Mouse (Mus musculus): ENCODE measurements at regions not wholly inside any gene's neighbourhood (a gene's known extent, or its start where the extent isn't known, plus 50 kb on each side); places are given as distances from the start of the nearest gene placed in this dataset.

DNA sequence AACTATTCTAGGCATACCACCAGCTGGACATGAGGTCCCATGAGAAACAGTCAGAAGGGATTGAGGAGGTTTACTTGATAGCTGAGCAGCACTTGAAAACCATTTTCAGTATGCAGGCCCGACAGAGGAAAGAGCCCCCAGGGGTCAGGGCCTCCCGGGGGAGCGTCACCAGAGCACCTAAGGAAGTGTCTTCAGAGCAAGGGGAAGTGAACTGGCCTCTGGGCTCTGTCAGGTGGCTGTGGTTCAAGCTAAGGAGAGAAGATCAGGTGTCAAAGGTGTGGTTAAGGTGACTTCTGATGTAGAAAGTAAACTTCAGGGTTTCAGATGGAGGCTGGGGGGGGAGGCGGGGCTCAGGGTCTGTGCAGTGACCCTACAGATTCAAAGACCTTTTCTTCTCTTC, 57.3 kb downstream of the Bhlhe40 start:
- peak in 1 of 2 experiments; percentile 40 for DNase-seq (ENCODE audit: low spot score in 2 of 2)

DNA sequence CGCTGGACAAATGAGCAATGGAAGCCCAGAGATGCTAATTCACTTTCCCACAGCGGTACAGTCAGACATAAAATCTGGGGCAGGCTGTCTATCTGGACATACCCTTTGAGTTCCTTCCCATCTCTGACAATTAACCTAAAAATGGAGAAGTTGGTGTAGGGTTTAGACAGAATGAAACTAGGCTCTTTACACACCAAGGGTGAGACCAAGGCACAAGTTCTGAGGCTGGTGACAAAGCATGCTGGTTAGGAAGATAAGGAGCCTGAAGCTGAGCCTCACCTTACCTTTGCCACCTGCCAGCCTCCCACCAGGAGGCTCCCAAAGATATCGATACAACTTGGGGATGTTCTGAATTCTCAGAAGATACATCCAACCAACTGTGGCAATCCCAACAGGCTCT, 58.5 kb downstream of the Bhlhe40 start:
- DNase-seq (ENCODE audit: low spot score in 2 of 2): no peak

DNA sequence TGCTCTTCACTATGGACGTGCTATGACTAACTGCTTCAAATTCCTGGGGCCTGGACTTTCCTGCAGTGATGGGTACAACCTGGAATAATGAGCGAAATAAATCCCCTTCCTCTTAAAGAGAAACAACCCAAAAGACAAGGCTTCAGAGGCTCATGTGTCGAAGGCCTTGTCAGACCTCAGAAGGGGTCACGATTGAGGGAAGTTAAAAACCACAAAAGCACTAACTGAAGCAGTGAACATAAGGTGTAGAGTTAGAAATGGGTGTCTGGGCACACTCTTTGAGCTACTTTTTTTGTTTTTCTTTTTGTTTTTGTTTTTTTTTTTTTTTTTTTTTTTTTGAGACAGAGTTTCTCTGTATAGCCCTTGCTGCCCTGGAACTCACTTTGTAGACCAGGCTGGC, 59.5 kb downstream of the Bhlhe40 start:
- no peak for DNase-seq (ENCODE audit: low spot score in 2 of 2)

DNA sequence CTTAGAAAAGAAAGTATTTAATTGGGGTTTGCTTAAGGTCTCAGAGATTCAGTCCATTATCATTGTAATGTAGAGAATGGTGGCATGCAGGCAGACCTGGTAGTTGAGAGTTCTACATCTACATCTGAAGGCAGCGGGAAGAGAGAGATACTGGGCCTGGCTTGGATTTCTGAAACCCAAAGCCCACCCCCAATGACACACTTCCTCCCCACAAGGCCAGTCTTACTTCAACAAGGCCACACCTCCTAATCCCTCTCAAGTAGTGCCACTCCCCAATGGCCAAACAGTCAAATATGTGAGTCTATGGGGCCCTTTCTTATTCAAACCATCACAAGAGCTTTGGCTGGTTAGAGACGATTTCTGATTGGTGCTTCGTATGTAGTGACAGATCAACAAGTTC, 60.5 kb downstream of the Bhlhe40 start:
- no peak for DNase-seq (ENCODE audit: low spot score in 2 of 2)

DNA sequence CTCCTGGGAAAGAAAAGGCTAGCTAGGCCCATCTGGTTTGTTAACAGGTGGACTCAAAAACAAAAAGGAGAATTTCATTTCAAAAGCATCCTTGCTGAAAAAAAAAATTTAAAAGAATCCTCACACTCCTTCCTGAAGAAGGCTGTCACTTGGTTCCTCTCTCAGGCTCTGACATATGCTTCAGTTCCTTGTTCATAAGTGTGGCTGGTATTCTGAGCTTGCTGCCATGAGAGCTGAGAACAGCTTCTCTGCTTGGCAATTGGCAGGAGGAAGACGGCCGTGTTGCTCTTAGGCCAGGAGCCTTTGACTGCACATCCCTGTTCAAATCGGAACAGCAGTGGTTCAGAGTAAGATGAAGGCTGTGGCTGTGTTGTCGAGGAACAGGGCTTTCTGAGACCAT, 61.1 kb downstream of the Bhlhe40 start:
- no peak for DNase-seq (ENCODE audit: low spot score in 2 of 2)

DNA sequence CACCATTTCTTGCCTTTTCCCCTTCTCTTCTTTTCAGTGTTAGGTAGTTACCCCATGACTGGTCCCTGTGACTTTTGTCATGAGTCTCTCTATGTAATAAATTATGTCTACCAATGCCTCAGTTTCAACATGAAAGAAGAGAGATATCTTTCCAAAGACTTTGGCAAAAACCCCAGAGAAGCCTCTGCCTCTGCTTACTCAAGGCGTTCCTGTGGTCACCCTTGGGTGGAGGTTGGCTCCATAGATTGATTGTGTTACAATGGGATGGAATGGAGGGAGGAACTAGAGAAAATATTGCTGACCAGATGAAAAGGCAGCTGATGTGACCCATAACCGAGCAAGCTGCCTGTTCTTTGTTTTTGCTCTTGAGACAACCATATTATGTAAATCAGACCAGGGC, 59.7 kb upstream of the Arl8b start:
- no peak for DNase-seq (ENCODE audit: low spot score in 2 of 2)

DNA sequence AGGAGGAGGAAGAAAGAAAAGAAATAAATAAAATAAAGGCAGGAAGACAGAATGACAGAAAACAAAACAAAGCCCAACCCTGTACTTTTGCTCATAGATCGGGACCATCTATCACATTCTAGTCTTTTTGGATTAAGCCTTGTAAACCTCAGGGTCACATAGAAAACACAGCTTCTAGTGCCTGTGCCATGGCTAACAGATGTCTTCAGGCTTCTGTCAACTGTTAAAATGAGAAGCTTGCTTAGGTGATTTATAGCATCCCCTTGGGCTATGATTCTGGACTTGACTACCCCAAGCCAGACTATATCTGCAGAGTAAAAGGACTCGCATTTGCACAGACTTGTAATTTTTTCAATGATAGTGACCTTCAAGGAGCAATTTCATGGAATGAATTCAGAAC, 59.1 kb upstream of the Arl8b start:
- no peak for DNase-seq (ENCODE audit: low spot score in 2 of 2)

DNA sequence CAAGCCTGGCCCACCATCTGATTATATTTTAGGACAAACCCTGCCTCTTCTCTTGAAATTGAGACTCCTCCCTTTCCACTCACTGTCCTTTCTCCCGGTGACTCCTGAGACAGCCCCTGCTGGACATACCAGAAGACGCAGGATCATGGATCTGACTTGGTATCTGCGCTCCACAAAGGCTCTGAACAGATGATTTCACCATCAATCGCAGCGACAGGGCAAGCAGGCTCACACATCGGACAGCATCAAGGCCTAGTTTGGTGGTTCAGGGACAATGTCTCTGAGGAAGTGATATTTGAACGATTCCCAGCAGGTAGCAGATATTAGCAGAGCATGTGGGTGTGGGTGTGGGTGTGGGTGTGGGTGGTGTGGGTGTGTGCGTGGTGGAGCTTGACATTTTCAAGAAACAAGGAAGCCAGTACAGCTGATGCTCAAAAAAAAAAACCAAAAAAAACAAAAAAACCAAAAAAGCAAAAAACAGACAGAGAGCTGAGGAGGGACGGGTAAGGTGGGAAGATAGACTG, 51.7 kb upstream of the Arl8b start:
- no peak for DNase-seq (ENCODE audit: low spot score in 2 of 2)

Data from spleen, postnatal 14 days (tissue).